Mouse (Mus musculus): ENCODE data around the gene Mapk8ip3. TPM values are rescaled to one million over a fixed set of nuclear protein-coding genes. Genes with fewer than 3 reads are reported as not detected.

Mapk8ip3 gene
- polyA plus RNA-seq, 1 experiment from 2014 or later, result 31.8 TPM

GRCm38 (mm10) chr17:24907591-24907990, 29.2 kb downstream of the Mapk8ip3 start:
- Histone ChIP-seq H3K27ac (ENCODE audit: low read depth, low read length) (no peak overlapping the region), H3K4me1 (ENCODE audit: control insufficient read depth, insufficient read depth, low read length) (no peaks in the 10 kb centered on the region), H3K27me3 (ENCODE audit: control insufficient read depth, insufficient read depth, low read length) (no peaks in the 10 kb centered on the region), H3K9ac (ENCODE audit: low read depth, low read length) (no peak overlapping the region), H3K9me3 (ENCODE audit: control insufficient read depth, low read length) (no peaks in the 10 kb centered on the region), H3K36me3 (ENCODE audit: control insufficient read depth, insufficient read depth, low read length) (peaks cover 96% of the 10 kb centered on the region), H3K4me3 (ENCODE audit: low read length) (no peak overlapping the region), H3K4me2 (replicated peaks; ENCODE audit: low read depth, low read length) (no peak overlapping the region)
- ATAC-seq (ENCODE audit: low FRiP score, low TSS enrichment), result no peak
- 100% methylated on average over 2 of the region's 2 CpGs for WGBS

GRCm38 (mm10) chr17:24903767-24904166, 33.0 kb downstream of the Mapk8ip3 start:
- Histone ChIP-seq H3K4me1 (ENCODE audit: control insufficient read depth, insufficient read depth, low read length) (no peaks in the 10 kb centered on the region), H3K27ac (ENCODE audit: low read depth, low read length) (no peak overlapping the region), H3K36me3 (ENCODE audit: control insufficient read depth, insufficient read depth, low read length) (peaks cover 100% of the 10 kb centered on the region), H3K27me3 (ENCODE audit: control insufficient read depth, insufficient read depth, low read length) (no peaks in the 10 kb centered on the region), H3K9ac (ENCODE audit: low read depth, low read length) (no peak overlapping the region), H3K4me2 (replicated peaks; ENCODE audit: low read depth, low read length) (no peak overlapping the region), H3K4me3 (ENCODE audit: low read length) (no peak overlapping the region), H3K9me3 (ENCODE audit: control insufficient read depth, low read length) (no peaks in the 10 kb centered on the region)
- 92% methylated on average over 9 of the region's 9 CpGs for WGBS
- no peak for ATAC-seq (ENCODE audit: low FRiP score, low TSS enrichment)

GRCm38 (mm10) chr17:24902671-24903474, 33.9 kb downstream of the Mapk8ip3 start:
- no peak for ATAC-seq (ENCODE audit: low FRiP score, low TSS enrichment)
- Histone ChIP-seq H3K4me1 (ENCODE audit: control insufficient read depth, insufficient read depth, low read length) (no peaks in the 10 kb centered on the region), H3K27ac (ENCODE audit: low read depth, low read length) (no peak overlapping the region), H3K9me3 (ENCODE audit: control insufficient read depth, low read length) (no peaks in the 10 kb centered on the region), H3K4me3 (ENCODE audit: low read length) (no peak overlapping the region), H3K27me3 (ENCODE audit: control insufficient read depth, insufficient read depth, low read length) (no peaks in the 10 kb centered on the region), H3K9ac (ENCODE audit: low read depth, low read length) (no peak overlapping the region), H3K4me2 (replicated peaks; ENCODE audit: low read depth, low read length) (no peak overlapping the region), H3K36me3 (ENCODE audit: control insufficient read depth, insufficient read depth, low read length) (peaks cover 100% of the 10 kb centered on the region)
- WGBS, result 71% methylated on average over 9 of the region's 9 CpGs

- Histone ChIP-seq H3K36me3 (ENCODE audit: control insufficient read depth, insufficient read depth, low read length) (peaks cover 99% of the 10 kb centered on the region), H3K9me3 (ENCODE audit: control insufficient read depth, low read length) (no peaks in the 10 kb centered on the region), H3K4me2 (replicated peaks; ENCODE audit: low read depth, low read length) (no peak overlapping the region), H3K4me3 (ENCODE audit: low read length) (no peak overlapping the region), H3K4me1 (ENCODE audit: control insufficient read depth, insufficient read depth, low read length) (peaks cover under 1% of the 10 kb centered on the region; the same call in 1 of the 2 replicates), H3K27ac (ENCODE audit: low read depth, low read length) (no peak overlapping the region), H3K9ac (ENCODE audit: low read depth, low read length) (no peak overlapping the region), H3K27me3 (ENCODE audit: control insufficient read depth, insufficient read depth, low read length) (no peaks in the 10 kb centered on the region)
- ATAC-seq (ENCODE audit: low FRiP score, low TSS enrichment), result no peak
- WGBS, result 92% methylated on average over 5 of the region's 5 CpGs
Measured at GRCm38 (mm10) chr17:24902124-24902523, 34.7 kb downstream of the Mapk8ip3 start.

GRCm38 (mm10) chr17:24900014-24900413, 36.8 kb downstream of the Mapk8ip3 start:
- Histone ChIP-seq H3K27ac (ENCODE audit: low read depth, low read length) (no peak overlapping the region), H3K9ac (ENCODE audit: low read depth, low read length) (no peak overlapping the region), H3K4me1 (ENCODE audit: control insufficient read depth, insufficient read depth, low read length) (peaks cover 13% of the 10 kb centered on the region; the same call in 1 of the 2 replicates), H3K36me3 (ENCODE audit: control insufficient read depth, insufficient read depth, low read length) (peaks cover 78% of the 10 kb centered on the region), H3K9me3 (ENCODE audit: control insufficient read depth, low read length) (no peaks in the 10 kb centered on the region), H3K4me2 (replicated peaks; ENCODE audit: low read depth, low read length) (no peak overlapping the region), H3K4me3 (ENCODE audit: low read length) (no peak overlapping the region), H3K27me3 (ENCODE audit: control insufficient read depth, insufficient read depth, low read length) (no peaks in the 10 kb centered on the region)
- 94% methylated on average over 6 of the region's 6 CpGs for WGBS
- ATAC-seq (ENCODE audit: low FRiP score, low TSS enrichment), result no peak

GRCm38 (mm10) chr17:24899153-24899552, 37.6 kb downstream of the Mapk8ip3 start:
- no peak overlapping the region for H3K4me3 ChIP-seq (ENCODE audit: low read length)

GRCm38 (mm10) chr17:24898041-24898854, 38.5 kb downstream of the Mapk8ip3 start:
- no peak for ATAC-seq (ENCODE audit: low FRiP score, low TSS enrichment)
- 78% methylated on average over 4 of the region's 4 CpGs for WGBS
- no peaks in the 10 kb centered on the region for H3K27me3 ChIP-seq (ENCODE audit: control insufficient read depth, insufficient read depth, low read length)
- no peak overlapping the region for H3K27ac ChIP-seq (ENCODE audit: low read depth, low read length)
- no peak overlapping the region for H3K9ac ChIP-seq (ENCODE audit: low read depth, low read length)
- no peaks in the 10 kb centered on the region for H3K9me3 ChIP-seq (ENCODE audit: control insufficient read depth, low read length)
- H3K4me2 ChIP-seq (replicated peaks; ENCODE audit: low read depth, low read length), result no peak overlapping the region
- peaks cover 62% of the 10 kb centered on the region for H3K36me3 ChIP-seq (ENCODE audit: control insufficient read depth, insufficient read depth, low read length)
- peaks cover 22% of the 10 kb centered on the region for H3K4me1 ChIP-seq (ENCODE audit: control insufficient read depth, insufficient read depth, low read length)
- no peak overlapping the region for H3K4me3 ChIP-seq (ENCODE audit: low read length)

More at GRCm38 (mm10) chr17:24899153-24899552, 37.6 kb downstream of the Mapk8ip3 start:
- H3K27ac ChIP-seq (ENCODE audit: low read depth, low read length), result no peak overlapping the region
- no peaks in the 10 kb centered on the region for H3K9me3 ChIP-seq (ENCODE audit: control insufficient read depth, low read length)
- H3K9ac ChIP-seq (ENCODE audit: low read depth, low read length), result no peak overlapping the region
- WGBS, result 91% methylated on average over 5 of the region's 5 CpGs
- H3K27me3 ChIP-seq (ENCODE audit: control insufficient read depth, insufficient read depth, low read length), result no peaks in the 10 kb centered on the region
- H3K4me2 ChIP-seq (replicated peaks; ENCODE audit: low read depth, low read length), result no peak overlapping the region
- no peak for ATAC-seq (ENCODE audit: low FRiP score, low TSS enrichment)
- H3K4me1 ChIP-seq (ENCODE audit: control insufficient read depth, insufficient read depth, low read length), result peaks cover 16% of the 10 kb centered on the region
- peaks cover 69% of the 10 kb centered on the region for H3K36me3 ChIP-seq (ENCODE audit: control insufficient read depth, insufficient read depth, low read length)

- no peak overlapping the region for H3K27ac ChIP-seq (ENCODE audit: low read depth, low read length)
- H3K4me1 ChIP-seq (ENCODE audit: control insufficient read depth, insufficient read depth, low read length), result peaks cover 22% of the 10 kb centered on the region
- peak overlapping the region; percentile 92; the same call in 1 of the 2 replicates for H3K4me2 ChIP-seq (replicated peaks; ENCODE audit: low read depth, low read length)
- ATAC-seq (ENCODE audit: low FRiP score, low TSS enrichment), result no peak
- H3K9ac ChIP-seq (ENCODE audit: low read depth, low read length), result peak overlapping the region; percentile 93; the same call in 1 of the 2 replicates
- peaks cover 62% of the 10 kb centered on the region for H3K36me3 ChIP-seq (ENCODE audit: control insufficient read depth, insufficient read depth, low read length)
- H3K4me3 ChIP-seq (ENCODE audit: low read length), result 0 out of 2 replicates have a peak overlapping the region, but pooled peaks have one; percentile 83
- 71% methylated on average over 4 of the region's 4 CpGs for WGBS
- H3K9me3 ChIP-seq (ENCODE audit: control insufficient read depth, low read length), result no peaks in the 10 kb centered on the region
- no peaks in the 10 kb centered on the region for H3K27me3 ChIP-seq (ENCODE audit: control insufficient read depth, insufficient read depth, low read length)
Measured at GRCm38 (mm10) chr17:24897600-24897999, 39.2 kb downstream of the Mapk8ip3 start.

GRCm38 (mm10) chr17:24896993-24897269, 39.8 kb downstream of the Mapk8ip3 start:
- peaks cover 61% of the 10 kb centered on the region for H3K36me3 ChIP-seq (ENCODE audit: control insufficient read depth, insufficient read depth, low read length)
- H3K4me2 ChIP-seq (replicated peaks; ENCODE audit: low read depth, low read length), result peak overlapping the region; percentile 92
- no peak for ATAC-seq (ENCODE audit: low FRiP score, low TSS enrichment)
- peaks cover 22% of the 10 kb centered on the region for H3K4me1 ChIP-seq (ENCODE audit: control insufficient read depth, insufficient read depth, low read length)
- no peaks in the 10 kb centered on the region for H3K9me3 ChIP-seq (ENCODE audit: control insufficient read depth, low read length)
- 31% methylated on average over 11 of the region's 11 CpGs for WGBS
- H3K4me3 ChIP-seq (ENCODE audit: low read length), result peak overlapping the region; percentile 83
- peak overlapping the region; percentile 93 for H3K9ac ChIP-seq (ENCODE audit: low read depth, low read length)
- peak overlapping the region; percentile 79 for H3K27ac ChIP-seq (ENCODE audit: low read depth, low read length)
- H3K27me3 ChIP-seq (ENCODE audit: control insufficient read depth, insufficient read depth, low read length), result no peaks in the 10 kb centered on the region
